Mouse (Mus musculus) brain, embryonic 14.5 days (tissue): Measurements from ENCODE around the gene Coro1a.

Experiments used
- CTCF ChIP-seq: fragments of 200-500 bp; IDR thresholded peaks from 2 replicates; pipeline ENCODE4 v1.5.1; 2012; ENCODE audit warnings: inconsistent platforms, mild to moderate bottlenecking, moderate library complexity, borderline replicate concordance; ENCODE audit not compliant: insufficient read depth, insufficient read length; ENCODE audit errors: extremely low read depth
- POLR2A ChIP-seq: fragments of 200-500 bp; IDR thresholded peaks from 2 replicates; pipeline ENCODE4 v1.6.1; 2012; ENCODE audit warnings: mild to moderate bottlenecking, inconsistent platforms, borderline replicate concordance; ENCODE audit not compliant: poor library complexity, insufficient read depth, insufficient read length, severe bottlenecking; ENCODE audit errors: extremely low read depth

DNA sequence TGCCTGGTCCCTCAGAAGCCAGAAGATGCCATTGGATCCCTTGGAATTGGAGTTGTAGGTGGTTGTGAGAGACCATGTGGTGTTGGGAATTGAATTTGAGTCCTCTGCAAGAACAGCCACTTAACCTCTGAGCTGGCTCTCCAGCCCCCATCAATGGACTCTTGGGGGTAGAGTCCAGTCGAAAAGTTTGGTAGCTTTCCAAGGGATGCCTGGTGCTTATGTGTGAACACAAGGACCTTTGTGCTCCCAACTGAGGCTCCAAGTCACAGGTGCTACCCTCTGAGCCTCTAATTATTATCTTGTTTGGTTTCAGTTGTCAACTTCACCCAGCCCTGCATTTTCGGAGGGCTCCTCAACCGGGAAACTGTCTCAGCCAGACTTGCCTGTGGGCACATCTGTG lies 16.9 kb downstream of the Coro1a start:
- TF ChIP-seq CTCF = no peak
- TF ChIP-seq POLR2A = no peak
